ENCODE assay signal across 20 mouse cellular contexts in genomic region chr10:98864384-98864783, GRCm38 (mm10). TPM values are rescaled to one million over a fixed set of nuclear protein-coding genes. Genes with fewer than 3 reads are reported as not detected.
DNase-seq lines count a peak whose midpoint lies in the region; ATAC-seq lines count a peak whose summit lies in the region.
"Had no signal": no experiment of that assay in that cellular context is flagged by ENCODE, and none has a peak within 500 bp of the region (broad histone marks: within the 10 kb centered on the region; RNA-seq: fewer than 3 reads in every experiment).

No protein-coding gene starts in this region.

- 75% methylated on average over 5 of the region's 5 CpGs for WGBS in kidney, embryonic 16.5 days
- WGBS in kidney, embryonic 14.5 days = 85% methylated on average over 5 of the region's 5 CpGs
- WGBS in lung, embryonic 15.5 days = 72% methylated on average over 5 of the region's 5 CpGs
- 68% methylated on average over 5 of the region's 5 CpGs for WGBS in intestine, embryonic 16.5 days
- WGBS in embryonic facial prominence, embryonic 10.5 days = 82% methylated on average over 5 of the region's 5 CpGs

- peak; percentile 65; the same call in 1 of the 2 replicates for ATAC-seq in kidney, embryonic 16.5 days (ENCODE audit: low FRiP score, low TSS enrichment)
- ATAC-seq in kidney, embryonic 14.5 days (ENCODE audit: low FRiP score, low TSS enrichment) = no peak
- no peak for ATAC-seq in lung, embryonic 15.5 days (ENCODE audit: borderline replicate concordance, extremely low read depth, low FRiP score, low TSS enrichment)
- ATAC-seq in intestine, embryonic 16.5 days = peak; percentile 53
- ATAC-seq in megakaryocyte-erythroid progenitor cell, adult 5-6 weeks (replicated peaks; ENCODE audit: low FRiP score, low TSS enrichment, poor library complexity, severe bottlenecking) = 0 out of 2 replicates have a peak, but pooled peaks have one; percentile 31
- ATAC-seq: forebrain, embryonic 13.5 days; forebrain, postnatal 0 days had no signal

- H3K36me3 ChIP-seq in kidney, embryonic 16.5 days (ENCODE audit: insufficient read depth, low read length) = no peaks in the 10 kb centered on the region
- H3K36me3 ChIP-seq in kidney, embryonic 14.5 days (ENCODE audit: control insufficient read depth, insufficient read depth, low read length) = no peaks in the 10 kb centered on the region
- H3K36me3 ChIP-seq in lung, embryonic 15.5 days = no peaks in the 10 kb centered on the region
- H3K36me3 ChIP-seq in intestine, embryonic 16.5 days (ENCODE audit: control insufficient read depth, insufficient read depth, low read length) = no peaks in the 10 kb centered on the region
- H3K36me3 ChIP-seq in embryonic facial prominence, embryonic 10.5 days (replicated peaks) = no peaks in the 10 kb centered on the region
- H3K36me3 ChIP-seq: heart, embryonic 12.5 days; hindbrain, embryonic 12.5 days had no signal

- peaks cover 7% of the 10 kb centered on the region; the same call in 1 of the 2 replicates for H3K4me1 ChIP-seq in kidney, embryonic 16.5 days (ENCODE audit: insufficient read depth, low read length)
- no peaks in the 10 kb centered on the region for H3K4me1 ChIP-seq in kidney, embryonic 14.5 days (ENCODE audit: control insufficient read depth, insufficient read depth, low read length)
- peaks cover 8% of the 10 kb centered on the region; the same call in 1 of the 2 replicates for H3K4me1 ChIP-seq in lung, embryonic 15.5 days
- no peaks in the 10 kb centered on the region for H3K4me1 ChIP-seq in intestine, embryonic 16.5 days (ENCODE audit: control insufficient read depth, insufficient read depth, low read length)
- H3K4me1 ChIP-seq in embryonic facial prominence, embryonic 10.5 days = 0 out of 2 replicates have a peak, but pooled peaks cover 4% of the 10 kb centered on the region
- H3K4me1 ChIP-seq: forebrain, embryonic 13.5 days; hindbrain, embryonic 12.5 days had no signal

- peak overlapping the region; percentile 77 for H3K27ac ChIP-seq in kidney, embryonic 16.5 days (ENCODE audit: low read length)
- no peak overlapping the region for H3K27ac ChIP-seq in kidney, embryonic 14.5 days (ENCODE audit: low read depth, low read length)
- H3K27ac ChIP-seq in lung, embryonic 15.5 days = peak overlapping the region; percentile 57
- H3K27ac ChIP-seq in intestine, embryonic 16.5 days (ENCODE audit: low read length) = peak overlapping the region; percentile 38
- no peak overlapping the region for H3K27ac ChIP-seq in embryonic facial prominence, embryonic 10.5 days (replicated peaks)
- H3K27ac ChIP-seq: forebrain, embryonic 13.5 days; heart, adult 2 months; hindbrain, embryonic 12.5 days had no signal

- H3K9me3 ChIP-seq in kidney, embryonic 16.5 days (ENCODE audit: low read length) = no peaks in the 10 kb centered on the region
- no peaks in the 10 kb centered on the region for H3K9me3 ChIP-seq in kidney, embryonic 14.5 days (ENCODE audit: control insufficient read depth, low read length)
- no peaks in the 10 kb centered on the region for H3K9me3 ChIP-seq in lung, embryonic 15.5 days
- no peaks in the 10 kb centered on the region for H3K9me3 ChIP-seq in intestine, embryonic 16.5 days (ENCODE audit: control insufficient read depth, low read length)
- H3K9me3 ChIP-seq in embryonic facial prominence, embryonic 10.5 days = no peaks in the 10 kb centered on the region
- H3K9me3 ChIP-seq: forebrain, embryonic 13.5 days; heart, embryonic 12.5 days; hindbrain, embryonic 12.5 days had no signal

- no peak overlapping the region for H3K4me2 ChIP-seq in kidney, embryonic 16.5 days (replicated peaks; ENCODE audit: low read depth, low read length)
- no peak overlapping the region for H3K4me2 ChIP-seq in kidney, embryonic 14.5 days (replicated peaks; ENCODE audit: low read depth, low read length)
- H3K4me2 ChIP-seq in lung, embryonic 15.5 days = no peak overlapping the region
- no peak overlapping the region for H3K4me2 ChIP-seq in intestine, embryonic 16.5 days (ENCODE audit: low read depth, low read length)
- H3K4me2 ChIP-seq: forebrain, embryonic 13.5 days; heart, embryonic 12.5 days; hindbrain, embryonic 12.5 days had no signal

- no peak for DNase-seq in lung, postnatal 10 days
- no peak for DNase-seq in thymus, postnatal 14 days
- no peak for DNase-seq in embryonic facial prominence, embryonic 10.5 days (ENCODE audit: low spot score)
- DNase-seq: adrenal gland, adult 2 months; adrenal gland, postnatal 25 days; cerebellum, adult 18-20 months; cerebellum, adult 9-11 months; cerebellum, postnatal 36 days; forebrain, postnatal 0 days; gastrocnemius, postnatal 14 days; heart, adult 2 months; heart, postnatal 4 days had no signal

- H3K4me3 ChIP-seq in kidney, embryonic 16.5 days (ENCODE audit: low read length) = no peak overlapping the region
- H3K4me3 ChIP-seq in kidney, embryonic 14.5 days (ENCODE audit: low read length) = no peak overlapping the region
- no peak overlapping the region for H3K4me3 ChIP-seq in lung, embryonic 15.5 days
- H3K4me3 ChIP-seq in intestine, embryonic 16.5 days (ENCODE audit: low read length) = no peak overlapping the region
- H3K4me3 ChIP-seq in embryonic facial prominence, embryonic 10.5 days = no peak overlapping the region
- H3K4me3 ChIP-seq: forebrain, embryonic 13.5 days; heart, adult 2 months; heart, embryonic 12.5 days; hindbrain, embryonic 12.5 days had no signal

- no peak overlapping the region for H3K9ac ChIP-seq in kidney, embryonic 16.5 days (replicated peaks; ENCODE audit: low read length)
- no peak overlapping the region for H3K9ac ChIP-seq in kidney, embryonic 14.5 days (ENCODE audit: low read depth, low read length)
- H3K9ac ChIP-seq in lung, embryonic 15.5 days = no peak overlapping the region
- H3K9ac ChIP-seq in intestine, embryonic 16.5 days (ENCODE audit: low read depth, low read length) = no peak overlapping the region
- H3K9ac ChIP-seq: forebrain, embryonic 13.5 days; forebrain, postnatal 0 days; heart, embryonic 12.5 days; hindbrain, embryonic 12.5 days had no signal

- H3K27me3 ChIP-seq in kidney, embryonic 16.5 days (ENCODE audit: insufficient read depth, low read length) = no peaks in the 10 kb centered on the region
- no peaks in the 10 kb centered on the region for H3K27me3 ChIP-seq in kidney, embryonic 14.5 days (ENCODE audit: control insufficient read depth, insufficient read depth, low read length)
- H3K27me3 ChIP-seq in lung, embryonic 15.5 days = no peaks in the 10 kb centered on the region
- no peaks in the 10 kb centered on the region for H3K27me3 ChIP-seq in intestine, embryonic 16.5 days (replicated peaks; ENCODE audit: control insufficient read depth, insufficient read depth, low read length)
- H3K27me3 ChIP-seq in embryonic facial prominence, embryonic 10.5 days (replicated peaks; ENCODE audit: low read depth, poor library complexity, severe bottlenecking) = no peaks in the 10 kb centered on the region
- H3K27me3 ChIP-seq: forebrain, embryonic 13.5 days; heart, embryonic 12.5 days; hindbrain, embryonic 12.5 days had no signal

RNA-seq across cellular contexts. Expression of gene Atp2b1, which starts 49.8 kb away (rescaled TPM):
- 164 and 182 TPM in 2 replicates for polyA plus RNA-seq in kidney, embryonic 16.5 days (2015; fragmentation: Nextera tagmentation; extraction: Ambion mirVana)
- polyA plus RNA-seq in kidney, embryonic 14.5 days (2014; fragmentation: Nextera tagmentation; extraction: Ambion mirVana) = 123 and 149 TPM in 2 replicates
- polyA plus RNA-seq in lung, embryonic 15.5 days (2015; fragmentation: Nextera tagmentation; extraction: Ambion mirVana) = 181 and 199 TPM in 2 replicates
- 149 and 151 TPM in 2 replicates for polyA plus RNA-seq in intestine, embryonic 16.5 days (2015; fragmentation: Nextera tagmentation; extraction: Ambion mirVana)
- total RNA-seq in megakaryocyte-erythroid progenitor cell, adult 5-6 weeks (2014; fragmentation: Nextera tagmentation) = 15.8 and 21.1 TPM in 2 replicates
- total RNA-seq in megakaryocyte-erythroid progenitor cell, adult 5-6 weeks (2017) = 26.7 and 28.9 TPM in 2 replicates
- polyA plus RNA-seq in embryonic facial prominence, embryonic 10.5 days (2016; fragmentation: Nextera tagmentation; extraction: Ambion mirVana) = 92.3 and 101 TPM in 2 replicates

Comparison
In these comparisons a context has a peak if more than half of its experiments do, and no peak if none do; other contexts are left out.
1. ATAC-seq: peak in kidney, embryonic 16.5 days (single experiment), intestine, embryonic 16.5 days (single experiment) and megakaryocyte-erythroid progenitor cell, adult 5-6 weeks (single experiment); none in kidney, embryonic 14.5 days (single experiment) and lung, embryonic 15.5 days (single experiment).
2. H3K27ac ChIP-seq: peak in kidney, embryonic 16.5 days (single experiment), lung, embryonic 15.5 days (single experiment) and intestine, embryonic 16.5 days (single experiment); none in kidney, embryonic 14.5 days (single experiment) and embryonic facial prominence, embryonic 10.5 days (single experiment).